Comparison of ENCODE assay signal across 23 mouse cellular contexts in the genomic region with DNA sequence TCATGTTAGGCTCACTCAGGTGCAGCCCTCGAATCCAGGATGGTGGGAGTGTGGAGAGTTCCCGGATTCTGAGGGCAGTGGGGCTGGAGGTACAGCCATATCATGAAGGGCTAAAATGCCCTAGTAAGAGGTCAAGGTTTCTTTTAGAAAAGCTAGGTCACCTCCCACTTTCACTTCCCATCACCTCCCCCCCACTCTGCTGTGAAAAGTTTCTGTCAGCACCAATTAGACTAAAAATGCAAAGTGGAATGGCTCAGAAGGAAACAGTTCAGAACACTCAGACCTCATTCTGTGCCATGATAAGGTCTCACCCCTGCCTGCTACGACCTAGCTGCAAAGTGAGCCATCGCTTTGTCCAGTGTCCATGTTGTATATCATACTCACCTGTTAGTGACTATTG.
"Had no signal": no experiment of that assay in that cellular context is flagged by ENCODE, and none has a peak within 500 bp of the region (broad histone marks: within the 10 kb centered on the region; RNA-seq: fewer than 3 reads in every experiment).

No protein-coding gene starts in this region.

- H3K27me3 ChIP-seq: limb, embryonic 12.5 days; limb, embryonic 15.5 days; lung, embryonic 15.5 days; midbrain, embryonic 12.5 days; midbrain, embryonic 15.5 days; neural tube, embryonic 12.5 days; neural tube, embryonic 15.5 days had no signal

- H3K9ac ChIP-seq: limb, embryonic 12.5 days; limb, embryonic 15.5 days; liver, embryonic 14.5 days; liver, postnatal 0 days; lung, embryonic 15.5 days; midbrain, embryonic 12.5 days; midbrain, embryonic 15.5 days; neural tube, embryonic 12.5 days; neural tube, embryonic 15.5 days had no signal

- H3K4me1 ChIP-seq: limb, embryonic 12.5 days; limb, embryonic 15.5 days; lung, embryonic 15.5 days; midbrain, embryonic 12.5 days; midbrain, embryonic 15.5 days; neural tube, embryonic 12.5 days; neural tube, embryonic 15.5 days had no signal

- H3K36me3 ChIP-seq: limb, embryonic 12.5 days; limb, embryonic 15.5 days; lung, embryonic 15.5 days; midbrain, embryonic 12.5 days; midbrain, embryonic 15.5 days; neural tube, embryonic 12.5 days; neural tube, embryonic 15.5 days had no signal

- H3K27ac ChIP-seq: kidney, postnatal 0 days; layer of hippocampus, adult 2 months; limb, embryonic 12.5 days; limb, embryonic 15.5 days; liver, embryonic 14.5 days; lung, embryonic 15.5 days; midbrain, embryonic 12.5 days; midbrain, embryonic 15.5 days; neural tube, embryonic 12.5 days; neural tube, embryonic 15.5 days had no signal

- H3K4me2 ChIP-seq: limb, embryonic 12.5 days; limb, embryonic 15.5 days; liver, embryonic 11.5 days; lung, embryonic 15.5 days; midbrain, embryonic 12.5 days; midbrain, embryonic 15.5 days; neural tube, embryonic 12.5 days; neural tube, embryonic 15.5 days had no signal

- H3K4me3 ChIP-seq: layer of hippocampus, adult 2 months; limb, embryonic 12.5 days; limb, embryonic 15.5 days; lung, embryonic 15.5 days; midbrain, embryonic 12.5 days; midbrain, embryonic 15.5 days; neural tube, embryonic 12.5 days; neural tube, embryonic 15.5 days had no signal

- H3K9me3 ChIP-seq: limb, embryonic 12.5 days; limb, embryonic 15.5 days; lung, embryonic 15.5 days; midbrain, embryonic 12.5 days; midbrain, embryonic 15.5 days; neural tube, embryonic 12.5 days; neural tube, embryonic 15.5 days had no signal

- DNase-seq: kidney, adult 2 months; kidney, postnatal 25 days; layer of hippocampus, adult 9-11 months; left cerebral cortex, postnatal 4 days; liver, postnatal 0 days; lung, postnatal 10 days; lung, postnatal 4 days; right cerebral cortex, adult 18-20 months; right cerebral cortex, postnatal 14 days; right cerebral cortex, postnatal 4 days; thymus, adult 18-20 months; thymus, postnatal 36 days had no signal
